Mouse (Mus musculus) thymus, adult 2 months (tissue): ENCODE results near the gene Ifnar1. TPM values are rescaled to one million over a fixed set of nuclear protein-coding genes. Genes with fewer than 3 reads are reported as not detected.

Source experiments
- DNase-seq: peaks from one replicate; pipeline ENCODE4 v3.0.0; 2021
- H3K27ac ChIP-seq: fragments of 200-500 bp; 2 replicates; pipeline ENCODE4 v1.5.1; 2012; ENCODE audit warnings: low read length, control low read depth; ENCODE audit not compliant: control insufficient read depth, insufficient read depth
- H3K27me3 ChIP-seq: fragments of 200-500 bp; 2 replicates; pipeline ENCODE4 v1.6.1; 2012; ENCODE audit warnings: mild to moderate bottlenecking, low read length, moderate library complexity, mixed read lengths; ENCODE audit not compliant: control insufficient read depth, insufficient read depth
- H3K36me3 ChIP-seq: fragments of 200-500 bp; 2 replicates; pipeline ENCODE4 v1.6.1; 2012; ENCODE audit warnings: mild to moderate bottlenecking, low read length, moderate library complexity; ENCODE audit not compliant: control insufficient read depth, insufficient read depth
- H3K4me1 ChIP-seq: fragments of 200-500 bp; replicated peaks from 2 replicates; pipeline ENCODE4 v1.6.1; 2012; ENCODE audit warnings: low read length; ENCODE audit not compliant: control insufficient read depth, insufficient read depth
- H3K4me3 ChIP-seq: fragments of 200-500 bp; 2 replicates; pipeline ENCODE4 v1.5.1; 2012; ENCODE audit warnings: mild to moderate bottlenecking, low read length, control low read depth, moderate library complexity; ENCODE audit not compliant: control insufficient read depth, insufficient read depth
- CTCF ChIP-seq: fragments of 200-500 bp; IDR thresholded peaks from 2 replicates; pipeline ENCODE4 v1.5.1; 2012; ENCODE audit warnings: mild to moderate bottlenecking, control low read depth, low read length, moderate library complexity, borderline replicate concordance; ENCODE audit not compliant: control insufficient read depth, poor library complexity, insufficient read depth; ENCODE audit errors: extremely low read depth
- POLR2A ChIP-seq: fragments of 200-500 bp; IDR thresholded peaks from 2 replicates; pipeline ENCODE4 v1.6.1; 2012; ENCODE audit warnings: mild to moderate bottlenecking, low read length, control low read depth, moderate library complexity; ENCODE audit not compliant: control insufficient read depth, poor library complexity, insufficient read depth; ENCODE audit errors: extremely low read depth
- WGBS: fragments of 180-500 bp; shearing (Covaris S2); methylation state at CpG from one replicate; pipeline ENCODE4 v1.1.7; 2018; 5-methylcytosine and 5-hydroxymethylcytosine counted together
- polyA plus RNA-seq: library from polyadenylated mRNA; depleted of rRNA; stranded (reverse); fragments of >200 nt; gene quantifications from 2 replicates; pipeline ENCODE4 v1.2.3, GENCODE M21; 2012; rRNA removed

The Ifnar1 gene
- polyA plus RNA-seq, 1 experiment: 47.0 TPM

DNA sequence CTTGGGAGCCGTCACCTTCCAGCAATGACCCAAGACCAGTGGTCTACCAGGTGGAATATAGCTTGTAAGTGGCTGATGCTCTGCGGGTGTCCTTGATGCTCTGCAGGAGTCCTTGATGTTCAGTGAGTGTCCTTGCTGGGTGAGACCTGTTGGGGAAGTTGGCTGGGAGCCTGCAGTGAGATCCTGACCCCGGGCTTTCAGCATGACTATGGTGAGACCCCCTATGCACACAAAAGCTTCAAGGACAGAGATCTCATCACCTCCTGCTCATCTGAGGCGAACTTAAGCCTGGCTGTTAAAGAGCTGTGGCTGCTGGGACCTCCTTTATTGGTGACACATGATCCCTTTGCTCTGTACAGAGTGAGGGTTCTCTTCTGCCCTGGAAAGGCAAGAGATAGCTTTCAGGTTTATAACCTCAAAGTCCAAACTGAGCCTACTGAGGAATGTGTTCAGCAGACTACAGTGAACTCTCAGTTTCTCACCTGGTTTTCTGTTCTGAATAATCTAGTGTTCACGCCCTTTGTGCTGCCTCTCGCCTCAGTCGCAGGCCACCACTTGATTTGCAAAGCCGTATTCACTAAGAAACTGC is 70.1 kb downstream of the Ifnar1 start:
- Histone ChIP-seq H3K4me3 (no peak overlapping the region), H3K36me3 (peaks cover 46% of the 10 kb centered on the region), H3K27ac (no peak overlapping the region), H3K4me1 (peaks cover 19% of the 10 kb centered on the region), H3K27me3 (no peaks in the 10 kb centered on the region)
- DNase-seq: no peak
- no peak for TF ChIP-seq CTCF
- TF ChIP-seq POLR2A: no peak
- 95% methylated on average over 8 of the region's 8 CpGs for WGBS

DNA sequence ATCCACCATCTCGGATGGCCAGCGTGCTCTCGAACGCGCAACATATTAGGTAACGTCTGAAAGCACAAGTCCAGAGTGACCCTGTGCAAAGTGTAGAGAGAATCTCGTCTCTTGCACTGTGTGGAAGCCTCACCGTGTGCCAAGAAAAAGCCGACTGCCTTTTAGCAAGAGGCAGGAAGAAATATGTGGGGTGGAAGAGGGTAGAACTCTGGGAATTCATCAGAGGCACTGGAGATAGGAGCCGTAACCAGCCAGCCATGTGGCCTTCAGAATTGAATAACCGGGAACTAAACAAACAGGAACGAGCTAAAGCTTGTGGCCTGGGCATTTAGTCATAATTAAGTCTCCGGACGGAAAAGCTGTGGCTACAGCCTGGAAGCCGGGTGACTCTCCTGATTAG is 71.6 kb downstream of the Ifnar1 start:
- Histone ChIP-seq H3K4me1 (peaks cover 16% of the 10 kb centered on the region), H3K27ac (no peak overlapping the region), H3K36me3 (peaks cover 62% of the 10 kb centered on the region), H3K27me3 (no peaks in the 10 kb centered on the region), H3K4me3 (no peak overlapping the region)
- TF ChIP-seq POLR2A (no peak), CTCF (no peak)
- 97% methylated on average over 15 of the region's 15 CpGs for WGBS
- no peak for DNase-seq

Other genes starting within 250 kb of the Ifnar1 start
- 0.51 and 0.66 TPM in 2 replicates for gene Olig1, start 215.5 kb upstream of the Ifnar1 start, polyA plus RNA-seq
- 57.0 and 69.9 TPM in 2 replicates for gene Ifnar2, start 112.5 kb upstream of the Ifnar1 start, polyA plus RNA-seq
- gene Gm21970, start 93.5 kb upstream of the Ifnar1 start, polyA plus RNA-seq: not detected in 2 replicates
- 28.5 and 35.6 TPM in 2 replicates for gene Il10rb, start 79.1 kb upstream of the Ifnar1 start, polyA plus RNA-seq
- 33.4 and 34.4 TPM in 2 replicates for gene Ifngr2, start 61.8 kb downstream of the Ifnar1 start, polyA plus RNA-seq
- gene Tmem50b, start 112.6 kb downstream of the Ifnar1 start, polyA plus RNA-seq: 34.8 and 37.8 TPM in 2 replicates
- 1.3 and 2.0 TPM in 2 replicates for gene Dnajc28, start 133.8 kb downstream of the Ifnar1 start, polyA plus RNA-seq
- 44.6 and 48.6 TPM in 2 replicates for gene Gart, start 161.7 kb downstream of the Ifnar1 start, polyA plus RNA-seq
- gene Son, start 162.3 kb downstream of the Ifnar1 start, polyA plus RNA-seq: 258 and 261 TPM in 2 replicates
- gene Donson, start 203.5 kb downstream of the Ifnar1 start, polyA plus RNA-seq: 19.5 and 28.8 TPM in 2 replicates
- 19.1 and 21.7 TPM in 2 replicates for gene Cryzl1, start 243.7 kb downstream of the Ifnar1 start, polyA plus RNA-seq
- 8.9 and 12.9 TPM in 2 replicates for gene Itsn1, start 244.0 kb downstream of the Ifnar1 start, polyA plus RNA-seq